Mouse (Mus musculus) layer of hippocampus, adult 8-10 months (tissue): Measurements from ENCODE around the gene Phlpp1. TPM values are rescaled to one million over a fixed set of nuclear protein-coding genes. Genes with fewer than 3 reads are reported as not detected.
"Not testable (repeated sequence)": the region's sequence is repeated elsewhere in the genome, so short reads cannot be mapped to it uniquely, and the experiment has no call there.

Experiments
- DNase-seq, 2 experiments: peaks; one replicate each; pipeline ENCODE4 v3.0.0; 2022; ENCODE audit warnings: low spot score in 2 of 2
- total RNA-seq, 4 experiments: library from RNA; stranded (reverse); gene quantifications; 2 replicates each; pipeline ENCODE4 v1.2.4; 2022

The Phlpp1 gene
- total RNA-seq, 4 experiments from 2014 or later: 83.4 to 88.2 (median 87.7) TPM

- DNase-seq: no peak
Observed at GRCm38 (mm10) chr1:106310285-106310684, 138.7 kb downstream of the Phlpp1 start.

DNA sequence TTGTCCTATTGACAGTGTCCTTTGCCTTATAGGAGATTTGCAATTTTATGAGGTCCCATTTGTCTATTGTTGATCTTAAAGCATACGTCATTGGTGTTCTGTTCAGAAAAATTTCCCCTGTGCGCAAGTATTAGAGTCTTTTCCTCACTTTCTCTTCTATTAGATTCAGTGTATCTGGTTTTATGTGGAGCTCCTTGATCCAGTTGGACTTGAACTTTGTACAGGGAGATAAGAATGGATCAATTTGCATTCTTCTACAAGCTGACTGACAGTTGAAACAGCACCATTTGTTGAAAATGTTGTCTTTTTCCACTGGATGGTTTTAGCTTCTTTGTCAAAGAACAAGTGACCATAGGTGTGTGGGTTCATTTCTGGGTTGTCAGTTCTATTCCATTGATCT is 140.3 kb downstream of the Phlpp1 start:
- DNase-seq: not testable (repeated sequence)

- no peak for DNase-seq
Observed at GRCm38 (mm10) chr1:106314476-106314875, 142.9 kb downstream of the Phlpp1 start.

DNA sequence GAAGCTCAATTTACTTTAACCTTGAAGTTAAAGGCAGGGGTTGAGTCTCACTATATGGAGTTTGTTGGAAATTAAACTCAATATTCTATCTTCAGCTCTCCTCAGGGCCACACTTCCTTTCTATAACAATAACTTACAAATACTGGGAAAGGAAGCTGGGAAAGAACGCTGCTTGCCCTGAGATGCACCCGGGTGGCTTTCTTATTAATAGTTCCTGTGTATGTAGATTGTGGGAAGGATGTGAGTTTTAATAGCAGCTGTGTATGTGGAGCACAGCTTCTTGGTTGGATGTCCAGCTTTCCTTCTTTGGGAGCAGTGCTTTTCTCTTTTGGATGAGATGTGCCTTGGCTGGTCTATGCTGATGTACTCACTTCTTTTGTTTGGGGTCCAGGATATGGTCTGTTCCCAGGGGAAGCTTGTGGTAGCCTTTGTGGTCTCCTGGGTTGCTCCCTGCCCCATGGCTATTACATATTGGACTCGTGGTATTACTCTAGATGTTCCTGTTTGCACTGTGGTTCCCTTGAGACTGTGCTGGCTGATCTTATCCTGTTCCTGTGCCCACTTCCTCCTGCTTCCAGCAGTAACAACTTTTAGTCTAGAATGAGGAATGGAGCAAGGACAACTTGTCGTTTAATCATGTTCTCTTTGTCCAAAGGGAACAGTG is 145.2 kb downstream of the Phlpp1 start:
- no peak for DNase-seq

DNA sequence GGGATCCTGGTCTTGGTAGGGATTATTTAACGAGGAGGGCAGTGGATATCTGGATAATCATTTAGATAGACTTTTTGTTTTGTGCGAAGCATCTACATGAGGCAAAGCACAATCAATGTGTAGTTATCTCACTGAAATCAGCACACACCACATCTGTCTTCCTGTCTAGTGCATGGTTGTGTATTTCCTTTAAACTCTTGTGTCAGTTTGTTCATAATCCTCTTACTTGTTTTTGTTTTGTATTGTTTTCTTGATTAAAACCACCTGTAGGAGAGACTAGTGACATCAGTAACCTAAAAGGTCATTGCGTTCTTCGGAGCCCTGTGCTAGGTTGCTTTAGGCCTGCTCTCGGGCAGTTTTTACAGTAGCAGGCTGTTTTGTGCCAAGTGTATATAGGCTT is 146.8 kb downstream of the Phlpp1 start:
- DNase-seq: no peak

DNA sequence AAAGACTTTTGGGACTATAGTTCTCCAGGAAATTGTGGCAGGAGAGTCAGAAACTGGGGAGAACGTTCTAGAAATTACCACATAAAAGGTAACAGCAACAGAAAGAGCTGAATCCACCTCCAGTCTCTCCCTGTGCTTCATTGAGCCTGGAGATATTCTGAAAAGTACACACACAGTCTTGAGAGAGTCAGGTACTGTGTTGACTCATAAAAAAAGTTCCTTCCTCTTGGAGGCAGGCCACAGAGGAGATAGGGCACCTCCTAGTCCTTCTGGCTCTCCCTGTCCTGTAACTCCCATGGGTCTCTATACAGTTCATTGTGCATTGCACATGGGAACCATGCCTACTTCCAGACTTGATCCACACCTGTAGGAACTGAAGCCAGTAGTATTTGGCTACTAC is 149.0 kb downstream of the Phlpp1 start:
- DNase-seq: no peak

DNA sequence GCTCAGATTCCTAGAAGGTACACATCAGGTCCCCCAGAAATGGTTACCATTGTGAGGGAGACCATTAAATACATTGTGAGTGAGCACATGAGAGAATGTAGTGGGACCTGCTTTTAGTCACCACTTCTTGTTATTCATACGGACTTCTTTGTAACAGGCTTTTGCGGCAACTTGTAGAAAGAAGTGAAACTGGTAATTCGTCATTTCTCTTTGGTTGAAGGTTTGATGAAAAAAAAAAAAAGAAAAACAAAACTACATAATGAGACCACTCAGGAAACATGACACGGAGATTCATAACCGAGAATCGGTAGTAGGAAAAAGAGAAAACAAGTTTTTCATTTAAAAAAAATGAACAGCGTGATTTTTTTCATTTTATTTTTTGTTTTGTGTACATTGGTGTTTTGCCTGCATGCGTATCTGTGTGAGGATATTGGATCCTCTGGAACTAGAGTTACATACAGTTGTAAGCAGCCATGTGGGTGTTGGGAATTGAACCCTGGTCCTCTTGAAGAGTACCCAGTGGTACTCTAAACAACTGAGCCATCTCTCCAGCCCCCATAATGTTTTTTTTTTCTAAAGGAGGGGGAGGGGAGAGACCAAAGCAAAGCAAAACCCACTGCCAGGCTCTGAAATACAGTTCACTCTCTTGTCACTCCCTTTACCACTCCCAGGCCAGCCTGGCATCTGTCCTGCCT is 150.0 kb downstream of the Phlpp1 start:
- DNase-seq: no peak

GRCm38 (mm10) chr1:106326691-106327090 is 155.1 kb downstream of the Phlpp1 start:
- DNase-seq: no peak

DNA sequence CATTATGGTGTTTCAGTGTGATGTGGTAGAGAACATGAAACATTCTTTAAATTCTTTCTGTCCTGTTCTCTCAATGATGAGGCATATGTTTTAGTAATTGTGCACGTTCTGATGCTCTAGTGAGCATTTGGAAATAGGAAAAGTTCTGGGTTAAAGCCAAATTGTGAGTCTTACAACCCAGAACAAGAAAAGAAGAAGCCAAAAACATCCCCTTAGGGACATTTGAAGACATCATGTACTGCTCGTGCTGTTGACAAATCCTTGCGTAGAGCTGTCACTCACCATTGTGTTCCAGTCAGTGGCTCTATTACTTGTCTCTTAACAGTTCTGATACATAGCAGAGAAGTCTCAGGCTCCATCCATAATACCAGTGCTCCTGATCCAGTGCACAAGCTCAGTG is 170.5 kb downstream of the Phlpp1 start:
- DNase-seq: no peak

DNA sequence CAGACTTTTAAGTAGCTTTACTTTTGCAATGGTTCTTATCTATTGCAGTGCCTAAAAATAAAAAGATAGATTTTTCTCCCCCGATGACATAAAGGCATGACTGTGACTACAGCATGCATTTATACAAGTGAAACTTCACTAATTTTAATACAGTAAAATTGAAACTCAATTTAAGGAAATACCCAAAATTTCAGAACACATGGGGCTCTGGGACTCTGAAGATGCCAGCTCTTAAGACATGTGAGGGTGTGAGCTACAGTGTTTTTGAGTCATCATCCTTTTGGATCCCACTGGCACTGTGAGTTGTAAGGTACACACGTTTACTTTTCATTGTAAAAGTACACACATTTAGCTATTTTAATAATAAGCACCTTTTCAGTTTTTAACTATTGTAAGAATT is 173.7 kb downstream of the Phlpp1 start:
- no peak for DNase-seq

GRCm38 (mm10) chr1:106346776-106347175 is 175.2 kb downstream of the Phlpp1 start:
- no peak for DNase-seq

GRCm38 (mm10) chr1:106349116-106349515 is 177.6 kb downstream of the Phlpp1 start:
- no peak for DNase-seq

DNA sequence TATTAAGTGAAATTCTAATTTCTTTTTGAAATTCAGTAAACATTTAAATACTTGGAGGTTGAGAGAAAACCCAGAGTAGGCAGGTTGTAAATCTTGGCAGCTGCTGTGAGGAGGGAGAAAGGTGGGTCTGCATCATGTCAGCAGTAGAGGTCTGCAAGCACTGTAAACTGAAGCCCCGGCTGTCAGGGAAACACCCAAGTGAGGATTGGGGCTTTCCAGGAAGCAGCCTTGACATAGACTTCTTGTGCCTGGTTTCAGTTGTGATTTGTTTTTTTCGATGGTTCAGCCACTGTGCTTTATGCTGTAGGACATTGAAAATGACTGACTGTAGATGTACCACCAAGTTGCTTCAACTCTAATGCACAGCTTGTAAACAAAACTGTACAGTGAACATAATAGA is 180.0 kb downstream of the Phlpp1 start:
- DNase-seq: no peak

DNA sequence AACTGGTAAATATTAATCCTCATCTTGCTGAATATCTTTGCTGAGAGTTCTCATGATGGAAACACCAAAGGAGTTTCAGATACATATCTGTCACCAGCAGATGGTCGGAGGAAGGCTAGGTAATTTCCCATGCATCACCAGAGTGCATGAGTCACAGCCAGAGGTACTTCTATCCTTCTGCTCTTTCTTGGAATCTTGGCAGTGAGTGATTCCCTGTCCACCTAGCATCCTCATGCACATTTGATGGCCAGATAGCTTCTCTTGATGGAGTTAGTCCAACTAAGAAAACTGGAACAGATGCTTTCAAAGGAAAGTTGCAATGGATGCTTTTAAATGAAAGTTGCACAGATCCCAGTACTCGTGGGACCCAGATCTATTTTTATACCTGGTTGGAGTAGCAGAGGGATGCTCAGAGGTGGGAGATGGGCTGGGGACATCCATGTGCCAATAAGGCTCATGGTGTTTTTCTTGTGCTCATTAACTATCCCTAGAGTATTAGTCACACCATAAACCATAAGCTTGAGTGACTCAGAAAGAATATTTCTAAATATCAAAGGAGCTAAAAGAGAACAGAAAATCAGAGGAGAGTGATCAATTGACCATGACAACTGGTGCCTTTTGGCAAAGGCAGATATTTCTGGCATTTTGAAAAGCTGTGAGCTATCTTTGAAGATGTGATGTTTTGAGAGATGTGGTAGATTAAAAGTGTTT is 181.4 kb downstream of the Phlpp1 start:
- DNase-seq: peak; percentile 25 to 26

GRCm38 (mm10) chr1:106353993-106354392 is 182.4 kb downstream of the Phlpp1 start:
- DNase-seq: no peak

- no peak for DNase-seq
Observed at GRCm38 (mm10) chr1:106359474-106359873, 187.9 kb downstream of the Phlpp1 start.

GRCm38 (mm10) chr1:106362841-106363604 is 191.5 kb downstream of the Phlpp1 start:
- DNase-seq: no peak

DNA sequence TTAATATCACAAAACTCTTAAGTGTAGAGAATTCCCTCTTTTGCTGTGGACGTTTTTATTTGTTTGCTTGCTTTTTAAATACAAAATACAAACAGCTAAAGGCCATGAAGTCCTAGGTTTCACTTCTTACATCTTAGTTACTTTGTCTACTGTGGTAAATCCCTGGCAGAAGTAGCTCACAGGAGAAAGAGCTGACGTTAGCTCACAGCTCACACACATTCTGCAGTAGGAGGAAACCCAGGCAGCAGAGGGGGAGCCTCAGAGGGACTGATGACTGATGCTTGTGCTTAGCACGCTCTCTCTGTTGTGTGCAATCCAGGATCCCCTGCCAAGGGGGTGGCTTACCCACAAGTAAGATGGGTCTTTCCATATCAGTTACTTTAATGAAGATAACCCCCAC is 197.8 kb downstream of the Phlpp1 start:
- DNase-seq: no peak

GRCm38 (mm10) chr1:106372446-106372845 is 200.9 kb downstream of the Phlpp1 start:
- DNase-seq: no peak

DNA sequence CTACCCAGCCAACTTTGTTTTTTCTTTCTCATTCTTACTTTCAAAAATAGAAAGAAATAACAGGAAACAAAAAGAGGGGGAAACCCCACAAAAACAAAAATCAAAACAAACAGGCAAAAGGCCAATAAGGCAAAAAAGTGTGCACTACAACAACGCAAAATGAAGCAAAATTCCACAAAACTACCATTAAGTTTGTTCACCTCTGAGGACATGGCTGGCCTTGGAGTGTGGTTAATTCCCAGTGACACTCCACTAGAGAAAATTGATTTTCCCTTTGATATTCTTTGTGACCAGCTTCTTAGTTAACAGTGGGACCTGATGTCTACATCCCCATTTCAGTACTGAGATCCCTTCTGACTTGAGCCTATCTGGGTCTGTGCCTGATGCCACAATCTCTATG is 202.1 kb downstream of the Phlpp1 start:
- DNase-seq: no peak

DNA sequence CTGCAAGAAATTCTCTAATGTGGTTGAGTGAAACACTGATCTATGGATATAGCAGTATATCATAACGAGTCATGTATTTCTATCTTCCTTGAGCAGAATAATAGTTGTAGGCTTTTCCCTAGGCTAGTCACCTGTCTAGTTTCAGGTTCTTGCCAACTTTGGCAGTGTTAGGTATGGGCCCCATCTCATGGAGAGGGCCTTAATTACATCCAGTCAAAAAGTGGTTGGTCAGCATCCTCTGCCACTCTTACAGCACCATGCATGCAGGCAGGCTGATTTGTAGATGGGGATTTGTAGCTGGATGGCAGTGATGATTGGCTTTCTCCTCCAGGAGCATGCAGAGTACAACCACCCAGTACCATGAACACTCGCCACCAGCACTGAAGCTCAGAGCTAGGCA is 202.7 kb downstream of the Phlpp1 start:
- no peak for DNase-seq

GRCm38 (mm10) chr1:106374971-106375370 is 203.4 kb downstream of the Phlpp1 start:
- DNase-seq: no peak
